Mouse (Mus musculus): Measurements from ENCODE around the gene Sox8.

DNA sequence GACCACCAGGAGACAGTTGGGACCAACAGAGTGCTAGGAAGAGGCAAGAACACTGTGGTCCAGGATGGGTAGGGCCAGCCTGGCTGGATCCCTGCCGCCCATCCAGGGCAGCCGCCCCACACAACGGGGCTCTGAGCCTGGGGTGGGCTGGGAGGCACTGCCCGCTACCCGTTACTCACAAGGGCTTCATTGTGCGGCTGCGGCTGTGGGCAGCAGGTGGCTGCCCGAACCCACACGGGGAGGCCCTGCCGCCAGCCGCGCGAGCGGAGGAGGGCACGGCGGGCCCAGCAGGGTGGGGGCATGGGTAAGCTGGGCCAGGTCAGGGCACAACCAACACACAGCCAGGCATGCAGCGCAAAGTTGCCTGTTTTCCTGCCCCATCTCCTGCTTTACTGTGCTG, 52.3 kb downstream of the Sox8 start:
- TF ChIP-seq CTCF (IDR thresholded peaks at IDR 0.05; ENCODE audit: extremely low read depth, insufficient read depth, insufficient read length, insufficient replicate concordance) (no peak), POLR2A (IDR thresholded peaks at IDR 0.05; ENCODE audit: low read depth, low read length) (no peak)

Measured in spleen, adult 2 months (tissue).